In the genomic region with DNA sequence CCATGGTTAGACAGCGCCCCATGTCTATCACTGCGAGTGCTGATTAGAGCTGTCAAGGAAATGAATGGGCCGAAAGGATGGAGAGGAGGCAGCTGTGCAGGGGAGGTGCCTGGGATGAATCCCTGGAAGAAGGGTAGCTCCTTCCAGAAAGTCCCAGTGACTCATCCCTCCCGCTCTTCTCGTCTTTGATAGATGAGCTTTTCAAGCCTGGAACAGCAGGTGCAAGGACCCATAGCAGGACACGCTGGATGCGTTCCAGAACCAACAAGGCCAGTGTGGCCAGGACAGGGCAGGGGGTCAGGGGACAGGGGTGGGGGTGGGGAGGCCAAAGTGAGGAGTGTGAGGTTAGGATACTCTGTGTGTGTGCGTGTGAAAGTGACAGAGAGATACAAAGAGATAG, we compare ENCODE assay signal across 23 mouse cellular contexts. TPM values are rescaled to one million over a fixed set of nuclear protein-coding genes. Genes with fewer than 3 reads are reported as not detected.
A peak's percentile ranks its signal among the peaks of the same experiment; 100 is the strongest.
DNase-seq lines count a peak whose midpoint lies in the region; ATAC-seq and TF ChIP-seq lines count a peak whose summit lies in the region.
"Had no signal": no experiment of that assay in that cellular context is flagged by ENCODE, and none has a peak within 500 bp of the region (broad histone marks: within the 10 kb centered on the region; RNA-seq: fewer than 3 reads in every experiment).

No protein-coding gene starts in this region.

- peak; percentile 73 to 80 for DNase-seq in adrenal gland, adult (ENCODE audit: inconsistent age in 2 of 2, low spot score in 1 of 2)
- no peak for DNase-seq in adrenal gland, adult 18-20 months (ENCODE audit: low spot score in 2 of 2)
- no peak for DNase-seq in heart, postnatal 0 days (ENCODE audit: low spot score)
- no peak for DNase-seq in heart, postnatal 25 days (ENCODE audit: low spot score)
- peak; percentile 66 for DNase-seq in MN1 (ENCODE audit: low spot score)
- peak; percentile 51 to 71 for DNase-seq in adrenal gland, postnatal 36 days
- no peak for DNase-seq in kidney, adult 18-20 months
- no peak for DNase-seq in thymus, adult 2 months
- DNase-seq: cerebellum, adult 9-11 months; gastrocnemius, postnatal 36 days; kidney, adult 11 months; kidney, postnatal 4 days had no signal

- no peak for TF ChIP-seq CTCF in heart, postnatal 0 days (IDR thresholded peaks at IDR 0.05; ENCODE audit: low read depth)
- TF ChIP-seq CTCF in thymus, adult 2 months (IDR thresholded peaks at IDR 0.05; ENCODE audit: borderline replicate concordance, control insufficient read depth, extremely low read depth, insufficient read depth, low read length, poor library complexity) = no peak

- peak; percentile 21; the same call in 1 of the 2 replicates for ATAC-seq in heart, postnatal 0 days (ENCODE audit: insufficient read depth, low read depth)
- ATAC-seq: CD4-positive, CD25-positive, alpha-beta regulatory T cell, adult 4 months; forebrain, embryonic 16.5 days; lung, postnatal 0 days; midbrain, embryonic 15.5 days; Patski had no signal

- H3K4me1 ChIP-seq in heart, postnatal 0 days (ENCODE audit: control insufficient read depth, insufficient read depth) = peaks cover 2% of the 10 kb centered on the region; the same call in 1 of the 2 replicates
- no peaks in the 10 kb centered on the region for H3K4me1 ChIP-seq in thymus, adult 2 months (replicated peaks; ENCODE audit: control insufficient read depth, insufficient read depth, low read length)
- H3K4me1 ChIP-seq: liver, embryonic 15.5 days had no signal

- no peak for TF ChIP-seq EP300 in heart, postnatal 0 days (IDR thresholded peaks at IDR 0.05; ENCODE audit: low read depth)

- intact Hi-C loops in heart, postnatal 25 days (cut with DNase I) = no loop called here

- no peaks in the 10 kb centered on the region for H3K9me3 ChIP-seq in heart, postnatal 0 days (replicated peaks; ENCODE audit: control insufficient read depth, low read length)
- H3K9me3 ChIP-seq: embryonic facial prominence, embryonic 10.5 days; hindbrain, embryonic 12.5 days; limb, embryonic 12.5 days; liver, embryonic 15.5 days; midbrain, embryonic 15.5 days had no signal

- WGBS in heart, postnatal 0 days = 39% methylated on average over 8 of the region's 8 CpGs
- WGBS in thymus, adult 2 months = 87% methylated on average over 8 of the region's 8 CpGs

- TF ChIP-seq POLR2A in thymus, adult 2 months (IDR thresholded peaks at IDR 0.05; ENCODE audit: control insufficient read depth, extremely low read depth, insufficient read depth, low read length, poor library complexity) = no peak

- H3K4me3 ChIP-seq in heart, postnatal 0 days (ENCODE audit: low read depth, low read length) = no peak overlapping the region
- no peak overlapping the region for H3K4me3 ChIP-seq in thymus, adult 2 months (ENCODE audit: control insufficient read depth, insufficient read depth, low read length)
- H3K4me3 ChIP-seq: embryonic facial prominence, embryonic 10.5 days; hindbrain, embryonic 12.5 days; limb, embryonic 12.5 days; liver, embryonic 15.5 days; midbrain, embryonic 15.5 days had no signal

- H3K9ac ChIP-seq in heart, postnatal 0 days (replicated peaks; ENCODE audit: low read depth, low read length) = no peak overlapping the region
- H3K9ac ChIP-seq: hindbrain, embryonic 12.5 days; limb, embryonic 12.5 days; liver, embryonic 15.5 days; midbrain, embryonic 15.5 days had no signal

- peaks cover 4% of the 10 kb centered on the region; the same call in 1 of the 2 replicates for H3K27me3 ChIP-seq in heart, postnatal 0 days (ENCODE audit: control insufficient read depth, insufficient read depth, low read length)
- no peaks in the 10 kb centered on the region for H3K27me3 ChIP-seq in thymus, adult 2 months (ENCODE audit: control insufficient read depth, insufficient read depth, low read length)
- H3K27me3 ChIP-seq: liver, embryonic 15.5 days; midbrain, embryonic 15.5 days had no signal

- H3K4me2 ChIP-seq in heart, postnatal 0 days (ENCODE audit: low read depth, low read length) = no peak overlapping the region
- H3K4me2 ChIP-seq: hindbrain, embryonic 12.5 days; limb, embryonic 12.5 days; liver, embryonic 15.5 days; midbrain, embryonic 15.5 days had no signal

- H3K27ac ChIP-seq in heart, postnatal 0 days (ENCODE audit: low read depth) = no peak overlapping the region
- H3K27ac ChIP-seq in thymus, adult 2 months (ENCODE audit: control insufficient read depth, insufficient read depth, low read length) = no peak overlapping the region
- H3K27ac ChIP-seq: hindbrain, embryonic 12.5 days; limb, embryonic 12.5 days; liver, embryonic 15.5 days; macrophage; midbrain, embryonic 15.5 days had no signal

- H3K36me3 ChIP-seq in heart, postnatal 0 days (replicated peaks; ENCODE audit: control insufficient read depth, insufficient read depth, low read length) = no peaks in the 10 kb centered on the region
- H3K36me3 ChIP-seq in thymus, adult 2 months (ENCODE audit: control insufficient read depth, insufficient read depth, low read length) = no peaks in the 10 kb centered on the region
- H3K36me3 ChIP-seq: embryonic facial prominence, embryonic 10.5 days; hindbrain, embryonic 12.5 days; limb, embryonic 12.5 days; liver, embryonic 15.5 days; midbrain, embryonic 15.5 days had no signal

RNA-seq across cellular contexts. Expression of gene Sec14l5, which starts 12.3 kb away (rescaled TPM):
- total RNA-seq in adrenal gland, adult 18-20 months (2021) = under 1 TPM; 0.06 to 0.07 TPM
- not detected in 2 replicates for total RNA-seq in heart, postnatal 0 days (2014; rRNA removed; ENCODE audit: low replicate concordance)
- not detected in 2 replicates for polyA plus RNA-seq in heart, postnatal 0 days (2015; fragmentation: Nextera tagmentation; extraction: Ambion mirVana)
- under 1 TPM; 0.70 to 0.86 TPM for total RNA-seq in heart, postnatal 25 days (2021)
- total RNA-seq in adrenal gland, postnatal 36 days (2021) = under 1 TPM in 1 of 2 experiments, not detected in 1; 0.13 TPM
- 1.5 and 2.0 TPM in 2 replicates for polyA plus RNA-seq in thymus, adult 2 months (2012; rRNA removed)
- total RNA-seq: common myeloid progenitor, adult 5-6 weeks had no signal
- polyA plus RNA-seq: CD4-positive, CD25-positive, alpha-beta regulatory T cell, adult 4 months; liver, embryonic 15.5 days; macrophage; Patski had no signal

RNA-seq across cellular contexts. Expression of gene Ppl, which starts 27.0 kb away (rescaled TPM):
- total RNA-seq in adrenal gland, adult 18-20 months (2021) = 1 to 10 TPM; 2.5 to 6.9 TPM
- total RNA-seq in heart, postnatal 0 days (2014; rRNA removed; ENCODE audit: low replicate concordance) = 1.9 and 2.4 TPM in 2 replicates
- 0.85 and 1.00 TPM in 2 replicates for polyA plus RNA-seq in heart, postnatal 0 days (2015; fragmentation: Nextera tagmentation; extraction: Ambion mirVana)
- 1 to 10 TPM; 3.8 to 5.0 TPM for total RNA-seq in heart, postnatal 25 days (2021)
- total RNA-seq in adrenal gland, postnatal 36 days (2021) = 1 to 10 TPM; 2.0 to 4.7 TPM
- polyA plus RNA-seq in thymus, adult 2 months (2012; rRNA removed) = 1.0 and 1.3 TPM in 2 replicates
- total RNA-seq: common myeloid progenitor, adult 5-6 weeks had no signal
- polyA plus RNA-seq: macrophage had no signal

RNA-seq across cellular contexts. Expression of gene Nagpa, which starts 44.6 kb away (rescaled TPM):
- total RNA-seq in adrenal gland, adult 18-20 months (2021) = 10 to 100 TPM; 24.7 to 28.1 TPM
- total RNA-seq in heart, postnatal 0 days (2014; rRNA removed; ENCODE audit: low replicate concordance) = 12.3 and 23.6 TPM in 2 replicates
- 9.4 and 10.6 TPM in 2 replicates for polyA plus RNA-seq in heart, postnatal 0 days (2015; fragmentation: Nextera tagmentation; extraction: Ambion mirVana)
- 10 to 100 TPM; 11.7 to 15.4 TPM for total RNA-seq in heart, postnatal 25 days (2021)
- total RNA-seq in adrenal gland, postnatal 36 days (2021) = 10 to 100 TPM; 22.4 to 27.2 TPM
- 54.8 and 59.7 TPM in 2 replicates for polyA plus RNA-seq in thymus, adult 2 months (2012; rRNA removed)

Comparison
In these comparisons a context has a peak if more than half of its experiments do, and no peak if none do; other contexts are left out.
1. DNase-seq: peak in adrenal gland, adult (2 of 2), MN1 (single experiment) and adrenal gland, postnatal 36 days (2 of 2); none in adrenal gland, adult 18-20 months (0 of 2), heart, postnatal 0 days (single experiment), heart, postnatal 25 days (single experiment), kidney, adult 18-20 months (single experiment) and thymus, adult 2 months (single experiment).